Mouse (Mus musculus) hindbrain, embryonic 11.5 days (tissue): ENCODE measurements at regions not wholly inside any gene's neighbourhood (a gene's known extent, or its start where the extent isn't known, plus 50 kb on each side); places are given as distances from the start of the nearest gene placed in this dataset.

Source experiments
- ATAC-seq: fragments of 200-750 bp; cut with Nextera tagmentation; 2 replicates; pipeline ENCODE4 v1.8.0; 2017; ENCODE audit warnings: mild to moderate bottlenecking, moderate TSS enrichment, moderate library complexity; ENCODE audit not compliant: low FRiP score
- DNase-seq: peaks from one replicate; pipeline ENCODE4 v3.0.0-alpha.2; 2015; ENCODE audit warnings: low spot score
- H3K27ac ChIP-seq: fragments of 300-500 bp; sonication (generic); 2 replicates; pipeline ENCODE4 v1.5.1; 2014; ENCODE audit warnings: mild to moderate bottlenecking, low read depth, low read length
- H3K27me3 ChIP-seq: fragments of 300-500 bp; sonication (generic); 2 replicates; pipeline ENCODE4 v1.6.1; 2014; ENCODE audit warnings: mild to moderate bottlenecking, low read length, moderate library complexity, mixed read lengths; ENCODE audit not compliant: control insufficient read depth, insufficient read depth
- H3K36me3 ChIP-seq: fragments of 300-500 bp; sonication (generic); 2 replicates; pipeline ENCODE4 v1.6.1; 2014; ENCODE audit warnings: mild to moderate bottlenecking, low read length, moderate library complexity, mixed read lengths; ENCODE audit not compliant: control insufficient read depth, insufficient read depth
- H3K4me1 ChIP-seq: fragments of 300-500 bp; sonication (generic); replicated peaks from 2 replicates; pipeline ENCODE4 v1.6.1; 2014; ENCODE audit warnings: low read length, mixed read lengths; ENCODE audit not compliant: control insufficient read depth, insufficient read depth
- H3K4me2 ChIP-seq: fragments of 300-500 bp; sonication (generic); replicated peaks from 2 replicates; pipeline ENCODE4 v1.6.1; 2014; ENCODE audit warnings: mild to moderate bottlenecking, low read depth, low read length
- H3K4me3 ChIP-seq: fragments of 300-500 bp; sonication (generic); 2 replicates; pipeline ENCODE4 v1.5.1; 2014; ENCODE audit warnings: low read depth, low read length
- H3K9ac ChIP-seq: fragments of 300-500 bp; sonication (generic); 2 replicates; pipeline ENCODE4 v1.6.1; 2014; ENCODE audit warnings: low read depth, low read length
- H3K9me3 ChIP-seq: fragments of 300-500 bp; sonication (generic); 2 replicates; pipeline ENCODE4 v1.6.1; 2016; ENCODE audit warnings: low read length; ENCODE audit not compliant: control insufficient read depth
- WGBS: fragments of 180-500 bp; shearing (Covaris S2); extraction: QIAGEN DNeasy Blood & Tissue Kit; methylation state at CpG from one replicate; pipeline ENCODE4 v1.1.7; 2014; 5-methylcytosine and 5-hydroxymethylcytosine counted together

- Histone ChIP-seq H3K4me1 (no peaks in the 10 kb centered on the region), H3K36me3 (no peaks in the 10 kb centered on the region), H3K4me3 (no peak overlapping the region), H3K4me2 (no peak overlapping the region), H3K27me3 (no peaks in the 10 kb centered on the region), H3K27ac (no peak overlapping the region), H3K9ac (no peak overlapping the region), H3K9me3 (no peaks in the 10 kb centered on the region)
- WGBS: 50% methylated on average over 3 of the region's 3 CpGs
- DNase-seq (peak; percentile 4), ATAC-seq (no peak)
These were observed 943.3 kb upstream of the Celf2 start for GRCm38 (mm10) chr2:8452566-8453243.

GRCm38 (mm10) chr2:8441230-8441629 is 931.9 kb upstream of the Celf2 start:
- 77% methylated on average over 1 of the region's 1 CpGs for WGBS
- DNase-seq (no peak), ATAC-seq (no peak)
- H3K4me3 ChIP-seq: no peak overlapping the region
- H3K27me3 ChIP-seq: no peaks in the 10 kb centered on the region
- no peak overlapping the region for H3K27ac ChIP-seq
- no peaks in the 10 kb centered on the region for H3K36me3 ChIP-seq
- H3K9me3 ChIP-seq: no peaks in the 10 kb centered on the region
- no peak overlapping the region for H3K9ac ChIP-seq
- no peaks in the 10 kb centered on the region for H3K4me1 ChIP-seq
- no peak overlapping the region for H3K4me2 ChIP-seq

- Histone ChIP-seq H3K9me3 (no peaks in the 10 kb centered on the region), H3K27ac (no peak overlapping the region), H3K4me2 (no peak overlapping the region), H3K4me3 (no peak overlapping the region), H3K27me3 (no peaks in the 10 kb centered on the region), H3K4me1 (no peaks in the 10 kb centered on the region), H3K9ac (no peak overlapping the region), H3K36me3 (no peaks in the 10 kb centered on the region)
- 82% methylated on average over 5 of the region's 5 CpGs for WGBS
- ATAC-seq: no peak
- DNase-seq: no peak
These were observed 920.4 kb upstream of the Celf2 start for GRCm38 (mm10) chr2:8429652-8430343.

GRCm38 (mm10) chr2:8428145-8428544 is 918.8 kb upstream of the Celf2 start:
- Histone ChIP-seq H3K36me3 (no peaks in the 10 kb centered on the region), H3K4me2 (no peak overlapping the region), H3K27ac (no peak overlapping the region), H3K9ac (no peak overlapping the region), H3K9me3 (no peaks in the 10 kb centered on the region), H3K27me3 (no peaks in the 10 kb centered on the region), H3K4me3 (no peak overlapping the region), H3K4me1 (no peaks in the 10 kb centered on the region)
- DNase-seq (no peak), ATAC-seq (no peak)
- 83% methylated on average over 2 of the region's 2 CpGs for WGBS

- WGBS: 74% methylated on average over 1 of the region's 1 CpGs
- no peak overlapping the region for H3K4me2 ChIP-seq
- no peaks in the 10 kb centered on the region for H3K36me3 ChIP-seq
- DNase-seq (no peak), ATAC-seq (no peak)
- H3K27ac ChIP-seq: no peak overlapping the region
- H3K4me1 ChIP-seq: no peaks in the 10 kb centered on the region
- H3K9me3 ChIP-seq: no peaks in the 10 kb centered on the region
- no peak overlapping the region for H3K9ac ChIP-seq
- H3K27me3 ChIP-seq: no peaks in the 10 kb centered on the region
- no peak overlapping the region for H3K4me3 ChIP-seq
These were observed 918.4 kb upstream of the Celf2 start for GRCm38 (mm10) chr2:8427720-8428119.

- H3K9ac ChIP-seq: no peak overlapping the region
- WGBS: 84% methylated on average over 3 of the region's 3 CpGs
- no peak for DNase-seq
- no peak overlapping the region for H3K4me2 ChIP-seq
- H3K27ac ChIP-seq: no peak overlapping the region
- H3K36me3 ChIP-seq: no peaks in the 10 kb centered on the region
- no peaks in the 10 kb centered on the region for H3K4me1 ChIP-seq
- no peak for ATAC-seq
- no peaks in the 10 kb centered on the region for H3K27me3 ChIP-seq
- no peaks in the 10 kb centered on the region for H3K9me3 ChIP-seq
- H3K4me3 ChIP-seq: no peak overlapping the region
These were observed 906.6 kb upstream of the Celf2 start for GRCm38 (mm10) chr2:8415917-8416316.

GRCm38 (mm10) chr2:8394128-8394527 is 884.8 kb upstream of the Celf2 start:
- Histone ChIP-seq H3K36me3 (no peaks in the 10 kb centered on the region), H3K4me1 (no peaks in the 10 kb centered on the region), H3K9ac (no peak overlapping the region), H3K9me3 (no peaks in the 10 kb centered on the region), H3K27me3 (no peaks in the 10 kb centered on the region), H3K27ac (no peak overlapping the region), H3K4me3 (no peak overlapping the region), H3K4me2 (no peak overlapping the region)
- ATAC-seq (no peak), DNase-seq (no peak)
- WGBS: 90% methylated on average over 4 of the region's 4 CpGs

- H3K36me3 ChIP-seq: no peaks in the 10 kb centered on the region
- ATAC-seq (no peak), DNase-seq (no peak)
- no peaks in the 10 kb centered on the region for H3K9me3 ChIP-seq
- no peak overlapping the region for H3K9ac ChIP-seq
- H3K4me3 ChIP-seq: no peak overlapping the region
- no peaks in the 10 kb centered on the region for H3K4me1 ChIP-seq
- 79% methylated on average over 2 of the region's 2 CpGs for whole genome bisulfite sequencing
- H3K27ac ChIP-seq: no peak overlapping the region
- H3K27me3 ChIP-seq: no peaks in the 10 kb centered on the region
- H3K4me2 ChIP-seq: no peak overlapping the region
These were observed 880.2 kb upstream of the Celf2 start for GRCm38 (mm10) chr2:8389530-8389929.

GRCm38 (mm10) chr2:8380246-8380645 is 870.9 kb upstream of the Celf2 start:
- Histone ChIP-seq H3K4me3 (no peak overlapping the region), H3K9me3 (no peaks in the 10 kb centered on the region), H3K4me1 (no peaks in the 10 kb centered on the region), H3K27ac (no peak overlapping the region), H3K4me2 (no peak overlapping the region), H3K9ac (no peak overlapping the region), H3K36me3 (no peaks in the 10 kb centered on the region), H3K27me3 (no peaks in the 10 kb centered on the region)
- no peak for ATAC-seq
- WGBS: 59% methylated on average over 1 of the region's 1 CpGs
- peak; percentile 50 for DNase-seq
